ENCODE assay signal across 7 mouse cellular contexts in genomic region chr2:74711721-74712621, GRCm38 (mm10). TPM values are rescaled to one million over a fixed set of nuclear protein-coding genes. Genes with fewer than 3 reads are reported as not detected.
DNase-seq lines count a peak whose midpoint lies in the region; ATAC-seq and TF ChIP-seq lines count a peak whose summit lies in the region.

TSS of gene Hoxd3 (plus strand) at chr2:74711927.
TSS of gene Hoxd4 (plus strand) at chr2:74711929.

- H3K4me2 ChIP-seq in embryonic facial prominence, embryonic 11.5 days (ENCODE audit: low read depth, low read length): peak within 1 kb of the TSS; percentile 33
- H3K4me2 ChIP-seq in hindbrain, embryonic 11.5 days (replicated peaks; ENCODE audit: low read depth, low read length): peak within 1 kb of the TSS; percentile 32
- H3K4me2 ChIP-seq in limb, embryonic 14.5 days (replicated peaks; ENCODE audit: low read depth, low read length, severe bottlenecking): peak within 1 kb of the TSS; percentile 68

- H3K4me1 ChIP-seq in embryonic facial prominence, embryonic 11.5 days (ENCODE audit: control insufficient read depth, insufficient read depth, low read length): 0 out of 2 replicates have a peak, but pooled peaks cover 2% of the 10 kb centered on the region
- no peaks in the 10 kb centered on the region for H3K4me1 ChIP-seq in hindbrain, embryonic 11.5 days (replicated peaks; ENCODE audit: control insufficient read depth, insufficient read depth, low read length)
- peaks cover 5% of the 10 kb centered on the region; the same call in 1 of the 2 replicates for H3K4me1 ChIP-seq in limb, embryonic 14.5 days (ENCODE audit: control insufficient read depth, insufficient read depth, low read length)

- peaks cover 83% of the 10 kb centered on the region for H3K27me3 ChIP-seq in embryonic facial prominence, embryonic 11.5 days (ENCODE audit: control insufficient read depth, insufficient read depth, low read length)
- H3K27me3 ChIP-seq in hindbrain, embryonic 11.5 days (ENCODE audit: control insufficient read depth, insufficient read depth, low read length): peaks cover 86% of the 10 kb centered on the region
- peaks cover 95% of the 10 kb centered on the region for H3K27me3 ChIP-seq in limb, embryonic 14.5 days (ENCODE audit: control insufficient read depth, insufficient read depth, low read length)

- H3K27ac ChIP-seq in embryonic facial prominence, embryonic 11.5 days (replicated peaks; ENCODE audit: low read depth, low read length): no peak within 1 kb of the TSS
- H3K27ac ChIP-seq in hindbrain, embryonic 11.5 days (ENCODE audit: low read depth, low read length): no peak within 1 kb of the TSS
- peak within 1 kb of the TSS; percentile 58 for H3K27ac ChIP-seq in limb, embryonic 14.5 days (replicated peaks; ENCODE audit: low read depth, low read length)

- no peak for ATAC-seq in embryonic facial prominence, embryonic 11.5 days (replicated peaks; ENCODE audit: insufficient number of reproducible peaks, low FRiP score, low TSS enrichment, low read depth)
- ATAC-seq in hindbrain, embryonic 11.5 days (ENCODE audit: low FRiP score): no peak
- 0 out of 2 replicates have a peak, but pooled peaks have one; percentile 29 for ATAC-seq in limb, embryonic 14.5 days (ENCODE audit: low FRiP score, low read depth)
- ATAC-seq in cerebellum, adult (ENCODE audit: insufficient number of reproducible peaks, low FRiP score, low TSS enrichment): no peak

- no peaks in the 10 kb centered on the region for H3K36me3 ChIP-seq in embryonic facial prominence, embryonic 11.5 days (replicated peaks; ENCODE audit: control insufficient read depth, insufficient read depth, low read depth, low read length)
- no peaks in the 10 kb centered on the region for H3K36me3 ChIP-seq in hindbrain, embryonic 11.5 days (ENCODE audit: control insufficient read depth, insufficient read depth, low read length)
- H3K36me3 ChIP-seq in limb, embryonic 14.5 days (ENCODE audit: control insufficient read depth, insufficient read depth, low read length): no peaks in the 10 kb centered on the region

- no peak within 1 kb of the TSS for H3K9ac ChIP-seq in embryonic facial prominence, embryonic 11.5 days (replicated peaks; ENCODE audit: low read length)
- no peak within 1 kb of the TSS for H3K9ac ChIP-seq in hindbrain, embryonic 11.5 days (ENCODE audit: low read depth, low read length)
- peak within 1 kb of the TSS; percentile 58 for H3K9ac ChIP-seq in limb, embryonic 14.5 days (ENCODE audit: low read depth, low read length, severe bottlenecking)

- H3K4me3 ChIP-seq in embryonic facial prominence, embryonic 11.5 days (ENCODE audit: low read depth, low read length): 0 out of 2 replicates have a peak within 1 kb of the TSS, but pooled peaks have one; percentile 11
- H3K4me3 ChIP-seq in hindbrain, embryonic 11.5 days (ENCODE audit: low read depth, low read length): peak within 1 kb of the TSS; percentile 17; the same call in 1 of the 2 replicates
- peak within 1 kb of the TSS; percentile 47 for H3K4me3 ChIP-seq in limb, embryonic 14.5 days (replicated peaks; ENCODE audit: low read length)

- WGBS in embryonic facial prominence, embryonic 11.5 days: under 1% methylated on average over 65 of the region's 65 CpGs
- 0% methylated on average over 63 of the region's 65 CpGs for WGBS in hindbrain, embryonic 11.5 days
- WGBS in limb, embryonic 14.5 days: 1% methylated on average over 65 of the region's 65 CpGs

- H3K9me3 ChIP-seq in embryonic facial prominence, embryonic 11.5 days (replicated peaks; ENCODE audit: control insufficient read depth, low read length): no peaks in the 10 kb centered on the region
- no peaks in the 10 kb centered on the region for H3K9me3 ChIP-seq in hindbrain, embryonic 11.5 days (ENCODE audit: control insufficient read depth, low read length)
- H3K9me3 ChIP-seq in limb, embryonic 14.5 days (ENCODE audit: control insufficient read depth, low read length): no peaks in the 10 kb centered on the region

- no peak for TF ChIP-seq POLR2A in limb, embryonic 14.5 days (IDR thresholded peaks at IDR 0.05; ENCODE audit: borderline replicate concordance, extremely low read depth, insufficient read depth, insufficient read length)

- DNase-seq in adrenal gland, adult (ENCODE audit: inconsistent age in 2 of 2, low spot score in 1 of 2): peak; percentile 81 to 95
- DNase-seq in embryonic facial prominence, embryonic 11.5 days (ENCODE audit: low spot score): no peak
- no peak for DNase-seq in hindbrain, embryonic 11.5 days (ENCODE audit: low spot score)
- peak; percentile 71 for DNase-seq in limb, embryonic 14.5 days (ENCODE audit: low spot score)
- peak; percentile 68 for DNase-seq in testis, postnatal 10 days (ENCODE audit: low spot score)
- DNase-seq in layer of hippocampus, postnatal 25 days (ENCODE audit: extremely low spot score in 1 of 2, low spot score in 1 of 2): no peak

RNA-seq across cellular contexts. Expression of gene Hoxd3, which starts in this region (rescaled TPM):
- polyA plus RNA-seq in embryonic facial prominence, embryonic 11.5 days (2014; fragmentation: Nextera tagmentation; extraction: Ambion mirVana): 2.7 and 2.9 TPM in 2 replicates
- 49.5 and 58.0 TPM in 2 replicates for polyA plus RNA-seq in hindbrain, embryonic 11.5 days (2014; fragmentation: Nextera tagmentation; extraction: Ambion mirVana)
- polyA plus RNA-seq in limb, embryonic 14.5 days (2012; rRNA removed): 2.3 and 2.8 TPM in 2 replicates
- 0.59 and 0.95 TPM in 2 replicates for polyA plus RNA-seq in limb, embryonic 14.5 days (2014; fragmentation: Nextera tagmentation; extraction: Ambion mirVana)
- total RNA-seq in layer of hippocampus, postnatal 25 days (2021): not detected

RNA-seq across cellular contexts. Expression of gene Hoxd4, which starts in this region (rescaled TPM):
- polyA plus RNA-seq in embryonic facial prominence, embryonic 11.5 days (2014; fragmentation: Nextera tagmentation; extraction: Ambion mirVana): 0.18 TPM in 1 of 2 replicates, not detected in the other
- 3.3 and 3.7 TPM in 2 replicates for polyA plus RNA-seq in hindbrain, embryonic 11.5 days (2014; fragmentation: Nextera tagmentation; extraction: Ambion mirVana)
- polyA plus RNA-seq in limb, embryonic 14.5 days (2012; rRNA removed): 14.7 and 17.8 TPM in 2 replicates
- 0.63 and 0.73 TPM in 2 replicates for polyA plus RNA-seq in limb, embryonic 14.5 days (2014; fragmentation: Nextera tagmentation; extraction: Ambion mirVana)
- not detected for total RNA-seq in layer of hippocampus, postnatal 25 days (2021)

Comparison
In these comparisons a context has a peak if more than half of its experiments do, and no peak if none do; other contexts are left out.
1. RNA of gene Hoxd3 (polyA plus RNA-seq): 49.5 to 58.0 TPM in hindbrain, embryonic 11.5 days; 2.7 to 2.9 TPM in embryonic facial prominence, embryonic 11.5 days and 0.59 to 2.8 TPM in limb, embryonic 14.5 days; every median in the first group is over 10 times any median in the second.
2. DNase-seq: peak in adrenal gland, adult (2 of 2), limb, embryonic 14.5 days (single experiment) and testis, postnatal 10 days (single experiment); none in embryonic facial prominence, embryonic 11.5 days (single experiment), hindbrain, embryonic 11.5 days (single experiment) and layer of hippocampus, postnatal 25 days (0 of 2).
3. Peak in every context shown above with its lines, with median percentiles within 50 percentile points of each other: H3K4me2 ChIP-seq and H3K4me3 ChIP-seq.